Mouse (Mus musculus) T-helper 1 cell (primary cell): ENCODE measurements around the gene D430041D05Rik.
"Not testable (repeated sequence)": the region's sequence is repeated elsewhere in the genome, so short reads cannot be mapped to it uniquely, and the experiment has no call there.

Source experiments
- in situ Hi-C: fragments of 300-600 bp; cut with MboI, MseI; formaldehyde crosslinking; loops from one replicate; pipeline ENCODE4 v1.15.1; 2025; ENCODE audit warnings: high pct_unique_total_duplicates

D430041D05Rik gene

GRCm38 (mm10) chr2:104122505-104123378, 288.1 kb downstream of the D430041D05Rik start, which contains the start of gene A930018P22Rik:
A930018P22Rik (plus strand) TSS chr2:104122769.
- in situ Hi-C loops: no loop called here

GRCm38 (mm10) chr2:104121681-104122504, 288.9 kb downstream of the D430041D05Rik start:
- in situ Hi-C loops: no loop called here

DNA sequence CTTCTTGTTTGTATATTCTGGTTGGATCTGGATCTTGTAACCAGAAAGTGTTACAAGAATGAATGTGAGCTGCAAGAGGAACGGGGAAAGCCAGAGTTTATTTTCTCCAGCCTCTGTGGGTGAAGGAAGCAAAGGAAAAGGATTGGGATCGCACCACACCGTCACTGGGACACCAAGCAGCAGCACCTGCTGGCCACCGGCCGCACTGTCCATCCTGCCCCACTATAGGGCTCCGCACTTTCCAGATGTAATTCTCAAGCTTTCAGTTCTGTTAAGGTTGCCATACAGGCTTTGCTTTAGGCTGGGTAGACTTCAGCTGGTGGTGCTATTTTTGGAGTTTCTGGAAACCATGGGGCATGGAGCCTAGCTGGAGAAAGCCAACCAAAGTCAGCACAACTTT, 290.5 kb downstream of the D430041D05Rik start:
- in situ Hi-C loops: no loop called here

DNA sequence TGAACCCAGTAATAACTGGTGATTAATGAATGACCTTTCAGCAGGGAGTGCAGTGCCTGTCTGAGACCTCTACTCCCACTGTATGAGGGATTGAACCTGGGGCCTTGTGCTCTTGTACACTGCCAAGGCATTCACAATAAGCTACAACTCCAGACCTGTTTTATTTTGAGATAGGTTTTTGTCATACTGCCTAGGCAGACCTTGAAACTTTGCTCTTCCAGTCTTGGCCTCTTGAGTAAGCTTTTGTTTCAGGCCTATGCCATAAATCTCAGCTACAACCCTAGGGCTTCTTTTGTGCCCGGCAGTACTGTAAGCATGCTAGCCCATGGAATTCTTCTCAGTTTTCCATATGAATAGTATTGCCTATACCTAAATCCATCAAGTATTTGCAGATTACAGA, 291.7 kb downstream of the D430041D05Rik start:
- in situ Hi-C loops: no loop called here

DNA sequence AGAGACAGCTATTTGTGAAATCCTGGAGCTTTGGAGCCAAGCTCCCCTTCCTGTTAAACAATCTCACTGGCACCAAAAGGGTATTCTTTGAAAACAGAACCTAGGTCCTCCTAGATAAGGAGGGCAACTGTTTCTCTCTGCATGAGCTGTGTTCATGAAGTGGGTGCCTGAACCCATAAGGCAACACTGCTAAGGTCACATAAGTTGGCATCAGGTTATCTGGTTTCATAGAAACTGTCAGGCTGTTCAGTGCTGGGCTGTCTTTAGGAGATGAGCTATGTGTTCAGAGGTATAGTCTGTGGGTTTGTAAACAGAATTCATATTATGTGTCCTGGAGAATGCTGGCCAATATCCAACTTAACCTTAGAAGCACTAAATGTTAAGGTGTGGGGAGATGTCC, 293.6 kb downstream of the D430041D05Rik start:
- in situ Hi-C loops: not testable (repeated sequence)

DNA sequence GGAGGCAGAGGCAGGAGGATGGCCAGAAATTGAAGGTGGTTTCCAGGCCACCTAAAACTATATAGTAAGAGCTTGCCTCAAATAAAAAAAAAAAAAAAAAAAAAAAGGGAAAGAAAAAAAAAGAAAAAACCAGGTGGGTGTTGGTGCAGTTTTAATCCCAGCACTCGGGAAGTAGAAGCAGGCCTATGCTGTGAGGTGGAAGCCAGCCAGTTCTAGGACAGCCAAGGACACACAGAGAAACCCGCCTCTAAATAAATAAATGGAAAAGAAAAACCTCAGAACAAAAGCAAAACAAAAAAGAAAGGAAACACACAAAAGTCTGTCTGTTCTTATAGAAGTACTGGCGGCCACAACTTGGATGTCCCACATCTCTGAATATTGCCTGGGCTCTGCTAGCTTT, 295.9 kb downstream of the D430041D05Rik start:
- in situ Hi-C loops: no loop called here

GRCm38 (mm10) chr2:104113563-104113962, 297.2 kb downstream of the D430041D05Rik start:
- in situ Hi-C loops: not testable (repeated sequence)

DNA sequence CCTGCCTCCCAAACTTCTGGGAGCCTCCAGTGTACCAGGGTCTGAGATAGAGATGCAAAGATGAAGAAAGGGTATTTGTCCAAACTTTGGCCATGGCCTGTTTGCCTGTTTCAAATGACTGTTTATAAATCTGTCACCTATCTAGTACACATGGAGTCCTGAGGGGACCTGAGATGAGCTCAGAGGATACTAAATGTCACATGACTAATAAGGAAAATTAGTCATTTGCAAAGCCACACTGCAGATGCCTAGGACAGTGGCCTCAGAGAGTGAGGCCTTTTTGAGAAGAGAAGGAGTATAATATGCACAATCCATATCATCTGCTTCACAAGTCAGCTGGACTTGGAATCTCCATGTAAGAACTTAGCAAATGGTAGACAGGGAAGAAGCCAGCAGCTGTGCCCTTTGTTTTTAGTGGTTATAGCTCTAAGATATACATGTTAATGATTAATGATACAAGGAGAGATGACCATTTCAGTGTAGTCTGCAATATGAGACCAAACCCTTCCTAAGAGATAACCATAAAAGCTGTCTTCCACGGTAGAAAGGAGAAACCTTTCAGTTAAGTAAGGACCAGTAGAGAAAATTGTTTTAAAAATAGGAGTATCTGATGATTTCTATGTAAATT, 299.5 kb downstream of the D430041D05Rik start:
- in situ Hi-C loops: not testable (repeated sequence)

DNA sequence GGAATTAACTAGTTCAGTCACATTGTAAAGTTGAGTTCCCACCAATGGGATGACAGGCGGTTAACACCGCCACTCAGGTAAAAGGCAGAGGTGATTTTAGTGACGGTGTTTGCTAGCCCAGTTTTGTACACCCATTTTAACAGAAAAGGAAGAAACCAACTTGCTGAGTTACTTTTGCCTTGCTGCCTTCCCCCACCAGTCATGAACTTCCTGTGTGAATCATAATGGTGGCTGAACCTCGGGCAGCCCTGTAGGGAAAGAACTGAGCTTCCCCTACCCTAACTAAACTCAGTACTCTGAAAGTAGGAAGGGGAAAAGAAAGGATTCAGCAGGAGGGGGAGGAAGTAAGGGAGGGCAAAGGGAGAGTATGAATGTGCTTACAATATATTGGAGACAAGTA, 300.8 kb downstream of the D430041D05Rik start:
- in situ Hi-C loops: no loop called here

- in situ Hi-C loops: no loop called here
These were observed 301.3 kb downstream of the D430041D05Rik start for GRCm38 (mm10) chr2:104109528-104109927.

GRCm38 (mm10) chr2:104109021-104109420, 301.8 kb downstream of the D430041D05Rik start:
- in situ Hi-C loops: not testable (repeated sequence)

DNA sequence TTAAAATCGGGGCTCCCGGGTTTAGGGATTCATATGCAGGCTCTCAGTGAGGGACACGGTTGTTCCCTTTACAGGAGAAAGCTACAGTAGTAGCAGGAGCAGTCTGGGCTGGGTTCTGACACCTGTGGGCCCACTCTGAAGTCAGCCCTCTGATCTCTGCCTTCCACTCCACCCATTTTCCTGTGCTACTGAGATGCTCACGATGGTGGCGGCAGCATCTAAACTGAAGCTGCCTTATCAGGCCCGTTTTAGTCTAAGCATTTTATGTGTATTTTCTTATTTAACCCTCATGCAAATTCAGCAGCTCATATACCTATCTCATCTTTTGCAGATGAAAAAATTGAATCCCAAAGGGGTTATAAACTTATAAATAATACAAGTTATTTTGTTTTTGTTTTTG, 306.0 kb downstream of the D430041D05Rik start:
- in situ Hi-C loops: no loop called here

GRCm38 (mm10) chr2:104099946-104100345, 310.9 kb downstream of the D430041D05Rik start:
- in situ Hi-C loops: no loop called here

GRCm38 (mm10) chr2:104099231-104099585, 311.6 kb downstream of the D430041D05Rik start:
- in situ Hi-C loops: no loop called here

DNA sequence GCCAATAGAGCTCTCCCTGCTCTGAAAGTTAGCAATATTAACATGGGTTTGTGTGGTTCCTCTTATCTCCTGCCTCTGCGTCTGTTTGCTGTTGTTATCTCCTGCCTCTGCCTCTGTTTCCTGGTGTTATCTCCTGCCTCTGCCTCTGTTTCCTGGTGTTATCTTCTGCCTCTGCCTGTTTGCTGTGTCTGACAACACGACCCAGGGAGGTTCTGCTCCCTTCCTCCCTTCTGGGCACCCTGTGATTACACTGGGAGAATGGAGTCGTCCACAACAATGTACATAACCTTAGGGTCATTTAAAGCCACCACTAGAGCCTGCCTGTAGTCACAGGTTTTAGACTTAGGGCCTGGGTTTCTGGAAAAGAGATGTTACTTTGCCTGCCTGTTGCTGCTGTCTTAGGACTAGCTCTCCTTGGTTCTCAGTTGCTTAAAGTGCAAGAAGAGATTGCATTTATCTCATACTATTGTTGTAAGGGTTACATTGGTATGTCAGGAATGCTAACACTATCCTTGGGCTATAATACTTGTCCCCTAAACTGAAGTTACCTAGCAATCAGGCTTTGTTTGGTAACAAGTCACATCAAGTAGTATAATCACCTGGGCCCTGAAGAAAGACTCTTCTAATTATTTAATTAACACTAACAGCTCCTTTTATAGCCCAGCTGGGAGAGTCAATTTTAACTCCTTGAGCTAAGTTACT, 312.1 kb downstream of the D430041D05Rik start:
- in situ Hi-C loops: no loop called here

DNA sequence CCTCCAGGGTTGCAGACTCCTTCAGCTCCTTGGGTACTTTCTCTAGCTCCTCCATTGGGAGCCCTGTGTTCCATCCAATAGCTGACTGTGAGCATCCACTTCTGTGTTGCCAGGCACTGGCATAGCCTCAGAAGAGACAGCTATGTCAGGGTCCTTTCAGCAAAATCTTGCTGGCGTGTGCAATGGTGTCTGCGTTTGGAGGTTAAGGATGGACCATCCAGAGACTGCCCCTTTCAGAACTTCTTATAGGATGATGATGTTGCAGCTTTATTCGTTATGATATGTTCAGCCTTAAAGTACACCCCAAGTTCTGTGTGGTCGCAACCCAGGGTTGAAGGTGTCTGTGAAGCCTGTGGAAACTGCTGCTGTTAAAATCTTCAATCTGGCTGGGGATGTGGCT, 313.4 kb downstream of the D430041D05Rik start:
- in situ Hi-C loops: not testable (repeated sequence)

GRCm38 (mm10) chr2:104096796-104097195, 314.0 kb downstream of the D430041D05Rik start:
- in situ Hi-C loops: not testable (repeated sequence)

GRCm38 (mm10) chr2:104096256-104096655, 314.6 kb downstream of the D430041D05Rik start:
- in situ Hi-C loops: no loop called here

GRCm38 (mm10) chr2:104095741-104096213, 315.0 kb downstream of the D430041D05Rik start, which contains the start of gene Cd59a:
Cd59a (plus strand) TSS chr2:104095801.
- in situ Hi-C loops: no loop called here

DNA sequence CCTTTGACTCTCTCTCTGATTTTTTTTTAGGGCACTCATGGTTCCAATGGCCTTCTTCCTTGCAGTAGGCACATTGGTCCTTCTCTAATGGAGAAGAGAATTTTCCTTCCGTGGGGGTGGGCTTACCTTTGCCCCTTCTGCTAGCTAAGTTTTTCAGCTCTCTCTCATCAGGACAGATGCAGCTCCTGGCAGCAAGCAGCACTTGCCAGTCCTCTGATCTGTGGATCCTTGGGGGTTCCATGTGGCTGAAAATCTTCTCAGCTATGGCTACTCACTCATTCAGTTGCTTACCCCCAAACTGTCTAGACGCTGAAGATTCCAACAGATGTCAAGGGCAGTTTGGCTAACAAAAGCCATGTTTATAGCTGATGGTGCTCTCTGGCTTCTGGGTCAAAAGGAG, 317.5 kb downstream of the D430041D05Rik start:
- in situ Hi-C loops: no loop called here
